Mouse (Mus musculus) ovary, postnatal 36 days (tissue): ENCODE measurements around the gene Tns3.
"Not testable (repeated sequence)": the region's sequence is repeated elsewhere in the genome, so short reads cannot be mapped to it uniquely, and the experiment has no call there.

Experiments used
- DNase-seq: peaks from one replicate; pipeline ENCODE4 v3.0.0; 2022; ENCODE audit warnings: low spot score, mixed read lengths

The Tns3 gene

DNA sequence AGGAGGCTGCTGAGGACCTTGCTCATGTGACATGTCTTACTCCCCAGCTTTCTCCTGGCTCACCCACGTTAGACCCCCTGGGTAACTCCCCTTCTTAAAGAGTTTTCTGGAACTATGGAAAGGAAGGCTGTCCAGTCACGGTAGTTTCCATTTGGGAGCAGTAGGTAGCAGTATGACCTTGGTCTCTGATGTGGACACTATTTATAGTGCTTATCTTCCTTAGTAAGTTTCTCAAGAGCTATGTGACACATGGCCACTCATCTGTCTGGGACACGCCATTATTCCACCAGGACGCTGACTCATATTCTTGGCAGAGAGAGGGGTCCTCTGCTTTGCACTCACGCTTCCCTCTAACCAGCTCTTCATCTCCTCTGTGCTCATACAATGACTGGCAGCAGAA is 84.5 kb downstream of the Tns3 start:
- no peak for DNase-seq

GRCm38 (mm10) chr11:8575217-8576180 is 88.8 kb downstream of the Tns3 start:
- DNase-seq = no peak

DNA sequence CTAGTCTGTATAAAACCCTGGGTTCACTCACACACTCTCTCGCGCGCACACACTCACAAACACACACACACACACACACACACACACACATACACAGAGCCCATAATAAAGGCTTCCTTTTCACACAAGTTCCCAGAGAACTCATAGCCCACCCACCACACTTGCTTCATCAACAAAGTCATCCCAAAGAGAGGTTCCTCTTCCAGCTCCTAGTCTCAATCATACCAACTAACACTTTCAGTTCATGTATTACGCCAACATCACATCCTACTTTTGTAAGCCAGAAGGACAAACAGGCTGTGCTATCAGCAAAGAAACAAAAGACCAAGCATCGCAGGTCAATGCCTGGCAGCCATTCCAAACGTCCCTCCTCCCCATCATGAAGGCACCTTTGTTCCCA is 89.8 kb downstream of the Tns3 start:
- DNase-seq = no peak

DNA sequence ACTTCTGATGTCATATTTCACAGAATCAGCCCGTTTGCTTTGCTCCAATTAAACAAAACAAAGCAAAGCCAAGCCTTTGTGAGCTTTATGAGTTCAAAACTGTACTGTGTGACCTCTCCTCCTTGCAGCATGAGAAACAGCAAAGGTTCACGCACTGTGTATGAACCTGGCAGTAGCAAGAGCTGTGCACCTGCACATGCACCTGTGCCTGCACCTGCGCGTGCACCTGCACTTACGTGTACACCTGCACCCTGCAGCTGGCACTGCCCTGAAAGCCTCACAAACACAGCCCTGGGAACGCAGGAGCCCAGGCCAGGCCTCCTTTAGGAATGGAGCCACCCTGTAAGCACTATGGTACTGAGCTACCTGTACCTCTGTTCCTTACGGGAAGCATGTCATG is 91.6 kb downstream of the Tns3 start:
- DNase-seq = no peak

- DNase-seq = no peak
Measured at GRCm38 (mm10) chr11:8569232-8570028, 94.9 kb downstream of the Tns3 start.

DNA sequence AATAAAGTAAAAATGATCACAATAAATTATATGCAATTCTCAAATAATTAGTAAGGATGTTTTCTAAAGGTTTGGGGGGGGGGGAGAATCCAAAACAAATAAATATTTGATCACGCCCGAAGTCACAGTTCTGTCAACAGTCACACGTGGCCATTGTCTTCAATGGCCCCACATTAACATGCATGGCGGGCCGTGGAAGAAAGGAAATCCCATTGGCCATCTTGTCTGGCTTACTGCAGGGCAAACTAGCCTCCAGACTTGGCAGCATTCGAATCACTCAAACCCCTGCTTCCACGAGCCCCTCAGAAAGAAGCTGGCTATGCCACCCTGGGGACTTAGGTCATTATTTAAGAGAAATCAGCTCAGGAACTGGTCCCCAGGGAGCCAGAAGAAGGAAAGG is 95.5 kb downstream of the Tns3 start:
- DNase-seq = no peak

DNA sequence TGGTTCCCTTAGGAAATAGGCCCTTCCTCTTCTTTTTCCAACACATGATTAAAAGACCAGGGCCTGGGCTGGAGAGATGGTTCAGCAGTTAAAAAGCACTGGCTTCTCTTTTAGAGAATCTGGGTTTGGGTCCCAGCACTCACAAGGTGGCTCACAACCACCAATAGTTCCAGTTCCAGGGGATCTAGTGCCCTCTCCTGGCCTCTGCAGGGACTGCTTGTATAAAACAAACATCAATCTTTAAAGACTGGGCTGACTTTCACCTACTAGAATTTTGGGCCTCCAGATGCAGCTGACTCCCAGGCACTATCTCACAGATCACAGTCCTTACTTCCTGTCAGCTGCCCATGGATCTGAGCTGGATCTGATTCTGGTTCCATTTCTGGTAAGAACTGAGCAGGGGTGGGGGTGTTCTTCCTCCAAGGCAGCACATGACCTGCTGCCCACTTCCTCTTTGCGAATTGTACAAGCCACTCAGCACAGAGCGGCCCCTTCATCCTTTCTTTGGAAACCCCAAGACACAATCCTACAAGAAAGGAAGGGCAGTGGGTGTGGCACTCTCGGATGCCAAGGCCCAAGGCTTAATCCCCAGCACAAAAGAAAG is 98.0 kb downstream of the Tns3 start:
- no peak for DNase-seq

DNA sequence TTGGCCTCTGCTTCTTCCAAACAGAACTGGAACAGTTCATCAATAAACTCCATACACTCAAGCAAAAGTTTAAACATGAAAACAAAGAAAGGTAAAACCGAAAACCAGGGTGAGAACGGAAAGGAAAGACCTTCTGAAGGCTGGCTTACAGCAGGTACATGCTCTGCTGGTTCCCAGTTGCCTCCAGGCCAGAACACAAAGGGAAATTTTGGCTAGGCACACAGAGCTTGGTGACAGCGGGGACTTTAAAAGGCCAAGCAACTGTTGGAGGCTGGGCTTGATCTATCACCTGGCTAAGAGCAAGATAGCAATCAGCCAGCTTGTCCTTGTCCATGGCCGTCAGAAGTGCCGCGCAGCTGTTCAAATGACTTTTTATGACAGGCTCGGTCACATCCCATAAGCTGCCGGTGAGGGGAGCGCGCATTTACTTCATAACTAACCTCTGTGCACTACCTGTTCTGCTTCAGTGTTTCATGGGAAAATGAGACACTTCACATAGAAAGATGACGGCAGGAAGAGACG is 105.5 kb downstream of the Tns3 start:
- no peak for DNase-seq

GRCm38 (mm10) chr11:8558258-8558657 is 106.1 kb downstream of the Tns3 start:
- peak; percentile 24 for DNase-seq

DNA sequence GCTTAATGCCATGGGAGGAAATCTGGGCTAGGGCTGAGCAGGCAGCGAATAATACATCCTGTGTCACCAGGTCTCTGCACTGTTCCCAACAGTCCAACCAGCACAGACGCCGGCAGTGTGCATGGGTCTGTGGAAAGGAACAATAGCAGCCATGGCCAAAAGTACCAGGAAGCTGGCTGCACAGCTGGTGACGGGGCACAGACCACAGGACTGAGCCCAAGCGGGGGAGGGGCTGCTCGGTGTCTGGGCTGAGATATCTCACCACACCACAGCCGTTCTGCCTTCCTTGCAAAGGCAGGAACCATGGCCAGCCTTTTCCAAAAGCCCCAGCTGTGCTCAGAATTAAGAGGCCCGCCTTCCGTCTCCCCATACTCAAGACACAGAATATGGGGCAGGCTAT is 107.3 kb downstream of the Tns3 start:
- peak; percentile 45 for DNase-seq

GRCm38 (mm10) chr11:8551710-8552109 is 112.6 kb downstream of the Tns3 start:
- no peak for DNase-seq

GRCm38 (mm10) chr11:8547661-8548060 is 116.7 kb downstream of the Tns3 start:
- DNase-seq = no peak

GRCm38 (mm10) chr11:8545798-8546197 is 118.5 kb downstream of the Tns3 start:
- DNase-seq = no peak

DNA sequence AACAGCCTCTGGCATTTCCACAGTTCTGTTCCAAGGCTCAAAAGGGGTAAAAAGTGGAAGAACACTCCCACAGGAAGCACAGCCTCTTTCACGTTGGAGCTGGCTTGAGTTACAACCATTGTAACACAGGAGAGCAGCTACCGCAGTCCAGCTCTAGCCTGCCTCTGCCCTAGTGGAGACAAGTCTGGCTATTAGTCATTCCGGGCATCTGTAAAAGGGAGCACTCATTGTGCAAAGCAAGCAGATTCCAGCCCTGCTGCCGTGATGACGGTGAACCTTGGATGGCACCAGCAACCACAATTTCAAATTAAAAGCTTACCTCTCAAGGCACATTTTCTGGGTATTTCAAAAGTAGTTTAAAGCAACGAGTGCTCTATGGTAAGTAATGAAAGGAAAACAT is 120.0 kb downstream of the Tns3 start:
- DNase-seq = no peak

- DNase-seq = no peak
Measured at GRCm38 (mm10) chr11:8541222-8541815, 123.0 kb downstream of the Tns3 start.

GRCm38 (mm10) chr11:8539593-8540265 is 124.6 kb downstream of the Tns3 start:
- no peak for DNase-seq

GRCm38 (mm10) chr11:8537013-8537614 is 127.2 kb downstream of the Tns3 start:
- no peak for DNase-seq

DNA sequence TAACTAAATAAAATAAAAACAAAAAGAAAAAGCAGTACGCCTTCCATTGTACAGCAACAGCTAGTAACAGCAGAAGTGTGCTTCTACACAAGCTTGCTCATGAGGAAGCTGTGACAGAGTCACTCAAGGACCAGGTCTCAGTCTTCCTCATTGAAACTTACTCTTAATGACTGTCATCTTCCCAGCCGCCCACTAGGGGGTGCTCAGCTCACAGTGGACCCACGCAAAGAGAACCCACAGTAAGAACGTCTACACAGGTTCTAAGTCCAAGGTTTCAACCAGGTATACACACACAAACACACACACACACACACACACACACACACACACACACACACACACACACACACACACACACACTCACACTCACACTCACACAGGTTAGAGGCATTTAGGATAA is 129.4 kb downstream of the Tns3 start:
- DNase-seq = peak; percentile 68

DNA sequence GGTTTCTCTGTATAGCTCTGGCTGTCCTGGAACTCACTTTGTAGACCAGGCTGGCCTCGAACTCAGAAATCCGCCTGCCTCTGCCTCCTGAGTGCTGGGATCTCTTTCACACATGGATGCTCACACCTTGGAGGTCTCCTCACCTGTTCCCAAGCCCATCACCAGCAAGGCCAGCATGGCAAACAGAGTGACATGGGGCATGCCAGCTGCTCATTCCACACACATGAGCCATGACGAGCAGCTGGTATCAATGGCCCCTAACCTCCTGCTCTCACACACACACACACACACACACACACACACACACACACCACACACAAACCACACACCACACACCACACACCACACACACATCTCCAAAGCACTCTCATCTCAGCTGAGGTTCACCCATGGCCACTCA is 131.6 kb downstream of the Tns3 start:
- DNase-seq = not testable (repeated sequence)

GRCm38 (mm10) chr11:8532112-8532747 is 132.1 kb downstream of the Tns3 start:
- no peak for DNase-seq
